Mouse (Mus musculus): ENCODE data around the gene Ccdc33. TPM values are rescaled to one million over a fixed set of nuclear protein-coding genes. Genes with fewer than 3 reads are reported as not detected.

The Ccdc33 gene
- polyA plus RNA-seq, 1 experiment from 2014 or later = 0.54 TPM

GRCm38 (mm10) chr9:58055666-58056065 is 63.0 kb downstream of the Ccdc33 start:
- Histone ChIP-seq H3K4me2 (ENCODE audit: low read length) (no peak overlapping the region), H3K4me3 (replicated peaks; ENCODE audit: low read depth, low read length) (no peak overlapping the region), H3K36me3 (ENCODE audit: control insufficient read depth, insufficient read depth, low read length) (no peaks in the 10 kb centered on the region), H3K4me1 (ENCODE audit: control insufficient read depth, insufficient read depth, low read length) (peaks cover 54% of the 10 kb centered on the region), H3K9ac (replicated peaks; ENCODE audit: low read length) (no peak overlapping the region), H3K9me3 (ENCODE audit: control insufficient read depth, low read length) (no peaks in the 10 kb centered on the region), H3K27me3 (ENCODE audit: control insufficient read depth, insufficient read depth, low read length) (no peaks in the 10 kb centered on the region), H3K27ac (replicated peaks; ENCODE audit: low read depth, low read length) (peak overlapping the region; percentile 64; the same call in 1 of the 2 replicates)
- ATAC-seq (ENCODE audit: low FRiP score, low TSS enrichment) (no peak), DNase-seq (no peak)
- 66% methylated on average over 5 of the region's 5 CpGs for whole genome bisulfite sequencing

GRCm38 (mm10) chr9:58054032-58054431 is 64.6 kb downstream of the Ccdc33 start:
- Histone ChIP-seq H3K9me3 (ENCODE audit: control insufficient read depth, low read length) (no peaks in the 10 kb centered on the region), H3K27me3 (ENCODE audit: control insufficient read depth, insufficient read depth, low read length) (no peaks in the 10 kb centered on the region), H3K36me3 (ENCODE audit: control insufficient read depth, insufficient read depth, low read length) (no peaks in the 10 kb centered on the region), H3K27ac (replicated peaks; ENCODE audit: low read depth, low read length) (peak overlapping the region; percentile 76), H3K4me2 (ENCODE audit: low read length) (no peak overlapping the region), H3K9ac (replicated peaks; ENCODE audit: low read length) (no peak overlapping the region), H3K4me1 (ENCODE audit: control insufficient read depth, insufficient read depth, low read length) (peaks cover 51% of the 10 kb centered on the region), H3K4me3 (replicated peaks; ENCODE audit: low read depth, low read length) (no peak overlapping the region)
- ATAC-seq (ENCODE audit: low FRiP score, low TSS enrichment) (no peak), DNase-seq (no peak)
- 93% methylated on average over 1 of the region's 1 CpGs for WGBS

- Histone ChIP-seq H3K4me3 (replicated peaks; ENCODE audit: low read depth, low read length) (no peak overlapping the region), H3K9ac (replicated peaks; ENCODE audit: low read length) (no peak overlapping the region), H3K27me3 (ENCODE audit: control insufficient read depth, insufficient read depth, low read length) (no peaks in the 10 kb centered on the region), H3K27ac (replicated peaks; ENCODE audit: low read depth, low read length) (peak overlapping the region; percentile 76), H3K9me3 (ENCODE audit: control insufficient read depth, low read length) (no peaks in the 10 kb centered on the region), H3K4me2 (ENCODE audit: low read length) (no peak overlapping the region), H3K36me3 (ENCODE audit: control insufficient read depth, insufficient read depth, low read length) (no peaks in the 10 kb centered on the region), H3K4me1 (ENCODE audit: control insufficient read depth, insufficient read depth, low read length) (peaks cover 56% of the 10 kb centered on the region)
- 44% methylated on average over 3 of the region's 3 CpGs for WGBS
- no peak for DNase-seq
- no peak for ATAC-seq (ENCODE audit: low FRiP score, low TSS enrichment)
Observed at GRCm38 (mm10) chr9:58053544-58053943, 65.1 kb downstream of the Ccdc33 start.

GRCm38 (mm10) chr9:58053102-58053501 is 65.5 kb downstream of the Ccdc33 start:
- Histone ChIP-seq H3K4me2 (ENCODE audit: low read length) (no peak overlapping the region), H3K9ac (replicated peaks; ENCODE audit: low read length) (no peak overlapping the region), H3K9me3 (ENCODE audit: control insufficient read depth, low read length) (no peaks in the 10 kb centered on the region), H3K27ac (replicated peaks; ENCODE audit: low read depth, low read length) (peak overlapping the region; percentile 76), H3K27me3 (ENCODE audit: control insufficient read depth, insufficient read depth, low read length) (no peaks in the 10 kb centered on the region), H3K4me1 (ENCODE audit: control insufficient read depth, insufficient read depth, low read length) (peaks cover 60% of the 10 kb centered on the region), H3K36me3 (ENCODE audit: control insufficient read depth, insufficient read depth, low read length) (no peaks in the 10 kb centered on the region), H3K4me3 (replicated peaks; ENCODE audit: low read depth, low read length) (no peak overlapping the region)
- ATAC-seq (ENCODE audit: low FRiP score, low TSS enrichment) (no peak), DNase-seq (peak; percentile 85)
- WGBS = 15% methylated on average over 3 of the region's 3 CpGs

GRCm38 (mm10) chr9:58051937-58052336 is 66.7 kb downstream of the Ccdc33 start:
- 0 out of 2 replicates have a peak overlapping the region, but pooled peaks have one; percentile 46 for H3K27ac ChIP-seq (replicated peaks; ENCODE audit: low read depth, low read length)
- H3K4me1 ChIP-seq (ENCODE audit: control insufficient read depth, insufficient read depth, low read length) = peaks cover 71% of the 10 kb centered on the region
- DNase-seq = peak; percentile 72

GRCm38 (mm10) chr9:58049861-58050260 is 68.8 kb downstream of the Ccdc33 start:
- H3K9me3 ChIP-seq (ENCODE audit: control insufficient read depth, low read length) = no peaks in the 10 kb centered on the region
- H3K9ac ChIP-seq (replicated peaks; ENCODE audit: low read length) = no peak overlapping the region; the same call in 1 of the 2 replicates
- H3K27me3 ChIP-seq (ENCODE audit: control insufficient read depth, insufficient read depth, low read length) = no peaks in the 10 kb centered on the region
- WGBS = 81% methylated on average over 7 of the region's 7 CpGs
- ATAC-seq (ENCODE audit: low FRiP score, low TSS enrichment) (no peak), DNase-seq (no peak)
- H3K36me3 ChIP-seq (ENCODE audit: control insufficient read depth, insufficient read depth, low read length) = no peaks in the 10 kb centered on the region
- no peak overlapping the region for H3K4me3 ChIP-seq (replicated peaks; ENCODE audit: low read depth, low read length)
- H3K27ac ChIP-seq (replicated peaks; ENCODE audit: low read depth, low read length) = peak overlapping the region; percentile 88; the same call in 1 of the 2 replicates
- H3K4me2 ChIP-seq (ENCODE audit: low read length) = no peak overlapping the region
- peaks cover 78% of the 10 kb centered on the region for H3K4me1 ChIP-seq (ENCODE audit: control insufficient read depth, insufficient read depth, low read length)

More at GRCm38 (mm10) chr9:58051937-58052336, 66.7 kb downstream of the Ccdc33 start:
- Histone ChIP-seq H3K4me3 (replicated peaks; ENCODE audit: low read depth, low read length) (no peak overlapping the region), H3K36me3 (ENCODE audit: control insufficient read depth, insufficient read depth, low read length) (no peaks in the 10 kb centered on the region), H3K4me2 (ENCODE audit: low read length) (no peak overlapping the region), H3K27me3 (ENCODE audit: control insufficient read depth, insufficient read depth, low read length) (no peaks in the 10 kb centered on the region), H3K9ac (replicated peaks; ENCODE audit: low read length) (no peak overlapping the region), H3K9me3 (ENCODE audit: control insufficient read depth, low read length) (no peaks in the 10 kb centered on the region)
- ATAC-seq (ENCODE audit: low FRiP score, low TSS enrichment) = no peak
- WGBS = 31% methylated on average over 5 of the region's 5 CpGs

GRCm38 (mm10) chr9:58049186-58049585 is 69.4 kb downstream of the Ccdc33 start:
- no peak for DNase-seq
- no peak overlapping the region for H3K4me3 ChIP-seq (replicated peaks; ENCODE audit: low read depth, low read length)
- H3K27me3 ChIP-seq (ENCODE audit: control insufficient read depth, insufficient read depth, low read length) = no peaks in the 10 kb centered on the region
- H3K27ac ChIP-seq (replicated peaks; ENCODE audit: low read depth, low read length) = peak overlapping the region; percentile 88
- no peak overlapping the region; the same call in 1 of the 2 replicates for H3K9ac ChIP-seq (replicated peaks; ENCODE audit: low read length)
- no peaks in the 10 kb centered on the region for H3K36me3 ChIP-seq (ENCODE audit: control insufficient read depth, insufficient read depth, low read length)
- 0 out of 2 replicates have a peak, but pooled peaks have one; percentile 21 for ATAC-seq (ENCODE audit: low FRiP score, low TSS enrichment)
- H3K9me3 ChIP-seq (ENCODE audit: control insufficient read depth, low read length) = no peaks in the 10 kb centered on the region
- WGBS = 21% methylated on average over 6 of the region's 6 CpGs
- H3K4me1 ChIP-seq (ENCODE audit: control insufficient read depth, insufficient read depth, low read length) = peaks cover 80% of the 10 kb centered on the region
- peak overlapping the region; percentile 26; the same call in 1 of the 2 replicates for H3K4me2 ChIP-seq (ENCODE audit: low read length)

GRCm38 (mm10) chr9:58048621-58049020 is 70.0 kb downstream of the Ccdc33 start:
- ATAC-seq (ENCODE audit: low FRiP score, low TSS enrichment) (peak; percentile 76; the same call in 1 of the 2 replicates), DNase-seq (peak; percentile 85)
- Histone ChIP-seq H3K9me3 (ENCODE audit: control insufficient read depth, low read length) (no peaks in the 10 kb centered on the region), H3K9ac (replicated peaks; ENCODE audit: low read length) (no peak overlapping the region), H3K27ac (replicated peaks; ENCODE audit: low read depth, low read length) (peak overlapping the region; percentile 88), H3K4me1 (ENCODE audit: control insufficient read depth, insufficient read depth, low read length) (peaks cover 79% of the 10 kb centered on the region), H3K27me3 (ENCODE audit: control insufficient read depth, insufficient read depth, low read length) (no peaks in the 10 kb centered on the region), H3K4me3 (replicated peaks; ENCODE audit: low read depth, low read length) (no peak overlapping the region), H3K4me2 (ENCODE audit: low read length) (peak overlapping the region; percentile 26), H3K36me3 (ENCODE audit: control insufficient read depth, insufficient read depth, low read length) (no peaks in the 10 kb centered on the region)
- 4% methylated on average over 6 of the region's 6 CpGs for WGBS

- H3K27me3 ChIP-seq (ENCODE audit: control insufficient read depth, insufficient read depth, low read length) = no peaks in the 10 kb centered on the region
- no peak overlapping the region for H3K4me2 ChIP-seq (ENCODE audit: low read length)
- H3K9ac ChIP-seq (replicated peaks; ENCODE audit: low read length) = no peak overlapping the region
- no peak overlapping the region for H3K4me3 ChIP-seq (replicated peaks; ENCODE audit: low read depth, low read length)
- H3K27ac ChIP-seq (replicated peaks; ENCODE audit: low read depth, low read length) = no peak overlapping the region
- WGBS = 86% methylated on average over 10 of the region's 10 CpGs
- DNase-seq (no peak), ATAC-seq (ENCODE audit: low FRiP score, low TSS enrichment) (no peak)
- no peaks in the 10 kb centered on the region for H3K9me3 ChIP-seq (ENCODE audit: control insufficient read depth, low read length)
- no peaks in the 10 kb centered on the region for H3K36me3 ChIP-seq (ENCODE audit: control insufficient read depth, insufficient read depth, low read length)
- peaks cover 89% of the 10 kb centered on the region for H3K4me1 ChIP-seq (ENCODE audit: control insufficient read depth, insufficient read depth, low read length)
Observed at GRCm38 (mm10) chr9:58047061-58047460, 71.6 kb downstream of the Ccdc33 start.
